Mouse (Mus musculus): Measurements from ENCODE around the gene Atp6v1b1.

Atp6v1b1 gene

DNA sequence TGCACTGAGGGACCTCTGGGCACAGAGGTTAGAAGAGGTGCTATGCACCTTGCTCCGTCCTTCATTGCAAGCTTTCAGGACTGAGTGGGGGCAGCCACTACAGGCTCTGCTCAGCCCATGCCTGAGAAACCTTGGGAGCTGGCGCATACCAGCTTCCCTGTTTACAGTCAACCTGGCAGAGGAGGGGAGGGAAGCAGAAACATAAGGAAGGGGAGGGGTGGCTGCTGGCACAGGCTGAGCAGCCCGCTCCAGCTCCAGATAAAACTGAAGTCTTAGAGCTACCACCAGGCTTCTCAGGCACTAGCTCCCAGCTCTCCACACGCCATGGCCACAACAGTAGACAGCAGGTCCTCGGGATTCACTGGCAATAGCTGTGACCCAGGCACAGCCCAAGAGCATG, at the start of gene Atp6v1b1:
Gene Atp6v1b1 (plus strand): TSS at position 230 of the 400 bp plus-strand sequence.
- DNase-seq (ENCODE audit: low spot score), result no peak

DNA sequence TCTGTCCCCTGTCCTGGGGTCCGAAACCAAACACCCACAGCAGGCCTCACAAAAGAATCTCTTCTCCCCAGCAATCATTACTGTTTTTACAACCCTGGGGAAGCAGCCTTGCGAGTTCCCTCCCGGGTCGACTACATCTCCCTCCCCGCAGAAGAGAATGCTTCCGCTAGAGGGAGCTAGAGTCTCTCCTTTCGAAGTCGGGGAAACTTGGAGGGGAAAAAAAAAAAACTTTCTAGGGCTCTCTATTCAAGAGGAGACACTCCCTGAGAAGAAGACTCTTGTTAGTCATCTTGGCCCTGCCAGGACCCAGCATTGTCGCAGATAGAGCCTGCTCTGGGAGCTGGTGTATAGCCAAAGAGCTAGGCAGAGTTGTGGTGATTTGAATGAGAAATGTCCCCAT, 49.0 kb upstream of the Atp6v1b1 start:
- peak; percentile 84 for DNase-seq (ENCODE audit: low spot score)

DNA sequence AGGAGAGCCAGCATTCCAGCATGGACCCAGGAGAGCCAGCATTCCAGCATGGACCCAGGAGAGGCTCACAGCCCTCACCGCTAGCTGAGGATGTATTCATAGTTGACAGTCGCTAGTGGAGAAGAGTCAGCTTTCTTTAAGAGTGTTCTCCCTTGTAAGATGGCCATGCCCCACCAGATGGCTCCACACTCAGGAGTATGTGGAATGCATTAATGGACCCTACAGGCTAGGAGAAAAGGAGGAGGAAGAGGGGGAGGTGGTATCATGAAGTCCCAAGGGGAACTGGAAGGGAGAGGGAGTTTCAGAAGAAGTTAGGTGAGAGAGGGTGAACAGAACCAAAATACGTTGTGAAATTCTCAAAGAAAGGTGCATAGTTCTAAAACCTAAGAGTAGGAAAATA, 47.1 kb upstream of the Atp6v1b1 start:
- peak; percentile 44 for DNase-seq (ENCODE audit: low spot score)

DNA sequence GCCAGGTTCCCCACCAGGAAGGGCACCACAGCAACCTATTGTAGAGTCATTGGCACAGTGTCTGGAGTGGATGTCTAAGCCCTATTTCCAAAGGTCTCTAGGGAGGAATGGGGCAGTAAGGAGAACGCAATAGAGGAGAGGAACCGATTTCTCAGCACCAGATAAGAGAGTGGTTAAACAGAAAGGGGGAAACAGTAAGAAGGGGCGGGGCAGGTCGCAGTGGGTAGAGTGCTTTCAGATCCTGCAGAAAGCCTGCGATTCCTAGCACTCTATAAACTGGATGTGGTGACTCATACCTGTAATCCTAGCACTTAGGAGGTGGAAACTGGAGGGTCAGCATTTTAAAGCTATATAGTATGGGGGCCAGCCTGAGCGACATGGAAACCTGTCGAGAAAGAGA, 46.1 kb upstream of the Atp6v1b1 start:
- no peak for DNase-seq (ENCODE audit: low spot score)

DNA sequence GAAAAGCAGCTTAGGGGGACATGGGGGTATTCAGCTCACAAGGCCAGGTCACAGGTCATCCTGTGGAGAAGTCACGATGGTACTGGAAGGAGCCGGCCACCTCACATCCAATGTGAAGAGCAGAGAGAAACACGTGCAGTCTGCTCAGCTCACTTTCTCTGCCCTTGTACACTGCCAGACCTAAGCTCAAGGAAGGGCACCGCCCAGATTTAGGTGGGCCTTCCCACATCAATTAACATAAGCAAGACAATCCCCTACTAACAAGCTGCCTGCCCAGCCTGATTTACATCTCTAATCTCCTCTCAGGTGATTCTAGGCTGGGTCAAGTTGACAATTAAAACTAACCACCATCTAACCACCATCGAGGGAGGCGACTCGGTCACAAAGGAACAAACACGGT, 44.9 kb upstream of the Atp6v1b1 start:
- no peak for DNase-seq (ENCODE audit: low spot score)

DNA sequence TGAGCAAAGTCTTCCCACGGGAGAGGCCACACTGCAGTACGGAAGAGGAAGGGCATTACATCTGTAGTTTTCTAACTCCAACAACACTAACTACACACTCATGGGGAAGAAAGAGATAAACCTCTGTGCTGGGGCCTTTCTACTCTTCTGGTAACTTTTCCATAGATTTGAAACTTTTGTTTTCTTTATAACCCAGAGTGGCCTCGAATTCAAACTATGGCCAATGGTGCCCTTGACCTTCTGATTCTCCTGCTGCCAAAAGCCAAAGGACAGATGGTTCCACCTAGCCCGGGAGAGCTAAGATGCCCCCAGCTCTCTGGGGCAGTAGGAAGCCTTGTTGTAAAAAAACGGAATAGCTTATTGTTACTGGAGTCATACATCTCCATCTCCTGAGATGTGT, 42.8 kb upstream of the Atp6v1b1 start:
- DNase-seq (ENCODE audit: low spot score), result no peak

DNA sequence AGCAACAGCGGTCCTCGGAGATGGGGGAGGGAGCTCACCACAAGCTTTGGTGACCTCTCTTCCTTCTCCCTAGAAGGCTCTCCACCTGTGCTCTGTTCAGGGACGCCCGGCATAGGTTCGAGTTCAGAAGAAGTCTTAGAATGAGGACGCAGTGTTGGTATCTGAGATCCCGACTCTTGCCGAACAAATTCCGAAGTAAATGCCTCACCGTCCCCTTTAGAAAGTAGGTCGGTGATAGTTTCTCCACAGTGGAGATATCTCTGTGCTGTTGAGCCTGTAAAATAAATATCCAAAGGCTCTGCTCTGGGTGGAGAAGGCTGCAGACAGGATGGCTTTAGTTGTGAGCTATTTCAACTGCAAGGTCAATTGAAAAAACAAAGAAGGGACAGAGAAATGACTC, 41.8 kb upstream of the Atp6v1b1 start:
- DNase-seq (ENCODE audit: low spot score), result no peak

DNA sequence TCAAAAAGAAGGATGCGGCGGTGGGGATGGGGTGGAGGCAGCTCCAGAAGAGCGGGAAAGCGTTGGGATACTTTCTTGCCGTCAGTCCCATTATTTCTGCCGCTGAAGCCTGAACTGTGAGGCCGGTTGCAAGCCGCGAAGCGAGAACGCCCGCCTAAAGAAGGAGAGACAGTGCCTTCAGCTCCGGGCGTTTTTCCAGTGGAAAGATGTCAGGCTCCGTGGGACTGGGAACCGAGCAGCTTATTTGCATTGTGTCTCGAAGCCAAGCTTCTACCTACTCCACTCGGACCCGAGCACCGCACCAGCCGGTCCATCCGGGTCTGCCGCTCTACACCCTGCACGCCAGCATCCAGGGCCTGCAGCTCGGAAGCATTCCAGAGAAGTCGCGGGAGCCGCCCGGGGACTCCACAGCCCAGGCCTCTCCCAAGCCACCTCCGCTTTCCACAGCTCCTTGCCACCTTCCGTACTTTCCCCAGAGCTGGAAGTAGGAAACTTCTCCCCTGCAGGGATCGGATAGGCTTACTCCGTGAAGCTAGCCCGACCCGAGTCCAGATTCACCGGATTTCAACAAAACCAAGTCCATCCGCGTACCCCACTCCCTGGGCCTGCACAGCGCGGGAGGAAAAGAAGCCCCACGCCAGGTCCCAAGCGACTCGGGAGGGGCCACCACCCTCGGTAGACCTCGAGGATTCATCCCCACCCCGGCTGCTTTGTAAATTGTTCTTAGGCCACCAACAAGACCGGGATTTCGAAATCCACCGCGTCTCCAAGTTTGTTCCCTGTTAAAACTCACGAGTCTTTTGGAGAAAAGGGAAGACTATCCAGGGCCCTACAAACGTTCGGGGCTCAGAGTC, 40.4 kb upstream of the Atp6v1b1 start:
- no peak for DNase-seq (ENCODE audit: low spot score)

DNA sequence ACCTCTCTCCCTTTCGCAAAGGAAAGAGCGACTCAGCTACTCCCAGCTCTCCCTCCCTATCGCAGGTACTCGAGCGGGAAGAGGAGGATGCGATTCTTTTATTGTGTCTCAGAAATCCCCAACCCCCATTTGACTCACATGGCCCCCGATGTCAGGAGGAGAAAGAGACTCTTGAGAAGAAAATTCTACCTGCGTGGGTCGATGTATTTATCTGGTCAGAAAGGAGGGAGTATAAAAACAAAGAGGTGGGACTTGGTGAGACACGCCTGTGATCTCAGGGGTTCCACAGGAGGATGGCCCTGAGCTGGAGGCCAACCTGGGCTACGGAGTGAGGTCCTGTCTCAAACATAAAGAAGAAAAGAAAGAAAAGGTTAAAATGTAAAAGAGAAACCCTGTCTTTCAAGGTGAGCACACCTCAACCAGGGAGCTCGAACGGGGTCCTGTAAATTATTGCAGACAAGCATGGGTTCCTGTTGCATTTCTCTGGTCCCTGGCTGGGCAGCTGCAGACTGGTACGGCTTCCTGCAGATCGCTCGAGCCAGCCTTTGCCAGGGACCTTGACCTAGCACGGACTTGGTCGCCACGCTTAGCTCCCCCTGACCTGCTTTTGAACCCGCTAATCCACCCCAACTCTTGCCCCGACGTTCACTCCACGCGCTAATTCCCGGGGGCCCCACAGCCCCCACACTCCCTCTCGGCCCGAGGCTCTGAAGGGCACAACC, 39.6 kb upstream of the Atp6v1b1 start:
- DNase-seq (ENCODE audit: low spot score), result no peak

DNA sequence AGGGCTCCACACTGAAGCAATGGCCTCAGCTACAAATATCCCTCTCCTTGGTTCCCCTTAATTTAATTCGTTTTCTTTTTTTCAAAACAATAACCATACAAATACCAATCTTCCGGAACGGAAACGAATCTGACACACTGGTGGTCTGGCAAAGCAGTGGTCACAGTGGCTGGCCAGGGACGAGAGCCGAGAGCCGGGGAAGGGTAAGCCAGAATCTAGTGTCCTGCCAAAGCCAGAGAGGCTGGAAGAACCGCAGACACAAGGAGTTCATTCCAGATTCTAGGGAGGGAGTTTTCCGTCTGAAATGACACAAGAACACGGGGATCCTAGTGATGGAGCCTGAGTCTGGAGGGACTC, 39.1 kb upstream of the Atp6v1b1 start:
- DNase-seq (ENCODE audit: low spot score), result no peak

DNA sequence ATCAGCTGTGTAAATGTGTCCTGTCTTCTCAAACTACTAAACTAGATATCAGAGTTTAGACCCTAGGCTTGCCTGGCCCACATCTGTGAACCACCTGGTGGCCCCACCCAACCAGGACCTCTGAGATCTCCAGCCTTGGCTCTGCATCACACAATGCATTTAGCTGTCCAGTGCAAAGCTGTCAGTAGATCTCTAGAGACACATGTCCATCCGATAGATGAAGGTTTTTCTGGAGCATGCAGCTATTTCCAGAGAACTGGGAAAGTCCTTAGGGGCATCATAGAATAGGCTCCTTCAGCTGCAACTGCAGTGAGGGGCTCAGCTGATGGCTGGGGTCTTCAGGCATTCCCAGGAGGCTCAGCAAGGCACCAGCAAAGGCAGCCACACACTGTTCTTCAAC, 38.5 kb upstream of the Atp6v1b1 start:
- DNase-seq (ENCODE audit: low spot score), result no peak

DNA sequence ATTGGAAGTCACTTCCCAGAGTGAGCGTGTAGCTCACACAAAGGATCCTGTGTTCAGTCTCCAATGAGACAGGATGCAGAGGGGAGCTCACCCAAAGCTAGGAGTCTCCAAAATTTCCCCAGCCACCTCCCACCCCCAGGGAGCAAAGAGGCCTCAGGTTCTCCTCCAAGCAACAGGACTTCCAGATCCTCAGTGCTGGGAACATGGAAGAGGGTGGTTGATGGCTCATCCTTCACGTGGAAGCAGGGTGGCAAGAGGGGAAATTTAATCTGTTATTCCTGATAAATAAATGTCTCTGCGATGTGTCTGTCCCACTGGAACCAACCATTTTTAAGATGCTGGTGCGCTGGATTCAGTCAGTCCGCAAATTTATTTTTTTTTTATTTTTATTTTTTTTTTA, 38.1 kb upstream of the Atp6v1b1 start:
- no peak for DNase-seq (ENCODE audit: low spot score)

DNA sequence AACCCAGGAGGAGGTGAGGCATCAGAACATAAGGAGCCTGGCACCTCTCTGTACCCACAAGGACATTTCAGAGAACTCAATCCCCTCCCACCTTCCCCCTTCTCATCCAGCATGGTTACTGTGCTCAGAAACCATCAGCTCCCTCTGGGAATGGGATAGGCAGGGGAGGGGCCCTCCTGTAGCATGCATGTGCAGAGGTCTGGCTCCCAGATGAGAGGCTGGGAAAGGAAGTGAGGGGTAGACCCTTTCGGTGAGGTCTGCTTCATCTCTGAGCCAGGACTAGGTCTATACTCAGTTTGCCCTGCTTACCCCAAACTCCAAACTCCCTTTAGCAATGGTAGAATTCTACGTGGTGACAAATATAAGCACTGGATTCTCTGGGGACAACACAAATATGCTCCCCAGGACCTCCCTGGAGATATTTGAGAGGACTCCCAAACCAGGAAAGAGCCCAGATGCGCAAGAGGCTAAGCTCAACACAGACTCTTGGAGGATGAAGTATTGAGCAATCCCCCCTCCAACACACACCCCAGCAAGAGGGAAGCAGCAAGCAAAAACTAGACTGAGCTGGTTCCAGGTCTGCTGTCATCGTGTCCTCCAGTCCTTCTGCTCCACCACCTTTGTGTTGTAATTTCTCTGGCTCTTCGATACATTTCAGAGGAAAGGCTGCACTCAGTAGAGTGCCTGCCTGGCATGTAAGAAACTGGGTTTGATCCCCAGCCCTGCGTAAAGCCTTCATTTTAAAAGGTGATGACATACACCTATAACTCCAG, 34.9 kb upstream of the Atp6v1b1 start:
- DNase-seq (ENCODE audit: low spot score), result no peak

DNA sequence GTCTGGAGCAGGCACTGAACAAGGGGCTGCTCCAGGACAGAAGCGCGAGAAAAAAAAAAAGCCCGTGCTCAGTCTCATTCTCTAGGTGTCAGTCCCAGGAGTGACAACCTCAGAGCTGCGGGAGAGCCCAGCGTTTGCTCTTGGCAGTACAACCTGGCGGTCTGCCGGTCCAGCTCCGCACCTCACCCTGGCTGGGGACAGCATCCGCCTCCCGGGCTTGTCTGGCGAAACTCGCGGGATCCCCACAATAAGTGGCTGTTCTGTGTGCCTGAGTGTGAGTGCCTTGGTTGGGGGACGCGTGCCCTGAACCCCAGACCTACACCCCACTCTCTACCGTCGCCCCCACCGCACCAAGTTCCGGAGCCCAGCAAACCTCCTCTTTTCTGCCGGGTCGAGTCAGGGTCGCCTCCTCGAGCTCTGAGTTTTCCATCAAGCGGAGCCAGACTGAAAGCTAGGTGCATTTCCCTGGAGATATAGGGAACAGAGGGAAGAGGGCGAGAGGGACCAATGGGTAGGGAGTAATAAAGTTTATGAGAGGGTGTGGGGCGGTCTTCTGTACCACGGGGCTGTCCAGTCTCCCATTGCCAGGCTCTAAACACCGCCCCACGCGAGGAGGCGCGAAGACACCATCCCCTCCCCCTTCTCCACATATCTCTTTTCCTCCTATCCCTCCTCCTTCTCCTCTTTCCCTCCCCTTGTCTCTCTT, 32.3 kb upstream of the Atp6v1b1 start:
- DNase-seq (ENCODE audit: low spot score), result peak; percentile 69

DNA sequence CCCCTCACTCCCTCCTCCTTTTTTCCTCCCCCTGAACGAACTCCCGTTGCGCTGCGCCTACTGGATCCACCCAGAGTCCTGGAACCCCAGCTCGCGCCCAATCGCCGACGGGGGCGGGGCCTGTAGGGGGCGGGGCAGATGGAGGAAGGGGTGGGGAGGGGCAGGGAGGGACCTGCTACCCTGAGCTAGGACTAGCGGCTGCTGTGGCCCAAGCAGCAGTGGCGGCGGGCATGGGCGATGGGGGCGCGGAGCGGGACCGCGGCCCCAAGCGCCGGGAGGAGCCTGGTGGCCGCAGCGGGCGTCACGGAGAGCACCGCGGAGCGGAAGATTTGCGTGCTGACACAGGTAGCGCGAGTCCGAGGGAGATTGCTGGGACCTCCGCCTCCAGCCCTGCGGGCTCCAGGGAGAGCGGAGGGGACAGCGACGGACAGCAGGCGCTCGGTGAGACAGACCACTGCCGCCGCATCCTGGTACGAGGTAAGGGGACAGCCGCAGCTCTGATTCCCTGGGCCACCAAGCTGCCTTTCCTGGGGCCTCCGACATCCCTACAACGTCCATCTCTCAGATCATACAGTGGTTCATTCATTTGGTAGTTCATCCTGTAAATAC, 31.6 kb upstream of the Atp6v1b1 start, which contains the start of gene Vax2:
Gene Vax2 (plus strand): TSS at position 198 of the 609 bp plus-strand sequence.
- peak; percentile 95 for DNase-seq (ENCODE audit: low spot score)

DNA sequence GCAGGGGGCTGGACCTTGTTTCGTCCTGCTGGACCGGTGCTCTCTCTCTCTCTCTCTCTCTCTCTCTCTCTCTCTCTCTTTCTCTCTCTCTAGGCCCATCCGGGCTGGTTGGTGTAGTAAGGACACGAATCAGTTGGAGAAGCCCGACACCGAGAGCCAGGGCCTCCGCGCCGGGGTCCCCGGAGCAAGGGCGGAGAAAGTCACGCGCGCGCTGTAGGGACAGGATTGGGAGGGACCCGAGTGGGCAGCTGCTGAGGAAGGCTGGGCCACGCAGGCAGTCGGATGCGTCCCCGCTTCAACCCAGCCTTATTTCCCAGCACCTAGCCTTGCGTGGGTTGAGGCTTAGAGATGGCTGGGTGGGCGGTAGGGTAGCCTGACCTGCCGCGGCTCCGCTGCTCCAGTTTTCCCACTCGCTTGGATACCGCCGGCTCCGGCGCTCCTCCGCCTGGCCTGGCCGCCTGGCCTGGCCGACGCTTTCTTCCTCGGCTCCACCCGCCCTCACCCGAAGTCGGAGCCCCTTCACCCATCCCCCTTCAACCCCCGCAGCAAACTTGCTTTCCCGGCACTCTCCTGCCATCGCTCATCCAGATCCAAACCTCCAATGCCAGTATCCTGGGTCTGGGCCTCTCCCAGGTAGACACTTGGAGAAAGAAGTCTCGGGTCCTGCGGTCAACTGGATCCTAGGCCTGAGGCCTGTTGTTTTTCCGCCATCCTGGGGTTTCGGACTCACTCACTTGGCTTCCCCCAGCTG, 30.9 kb upstream of the Atp6v1b1 start:
- DNase-seq (ENCODE audit: low spot score), result peak; percentile 61

DNA sequence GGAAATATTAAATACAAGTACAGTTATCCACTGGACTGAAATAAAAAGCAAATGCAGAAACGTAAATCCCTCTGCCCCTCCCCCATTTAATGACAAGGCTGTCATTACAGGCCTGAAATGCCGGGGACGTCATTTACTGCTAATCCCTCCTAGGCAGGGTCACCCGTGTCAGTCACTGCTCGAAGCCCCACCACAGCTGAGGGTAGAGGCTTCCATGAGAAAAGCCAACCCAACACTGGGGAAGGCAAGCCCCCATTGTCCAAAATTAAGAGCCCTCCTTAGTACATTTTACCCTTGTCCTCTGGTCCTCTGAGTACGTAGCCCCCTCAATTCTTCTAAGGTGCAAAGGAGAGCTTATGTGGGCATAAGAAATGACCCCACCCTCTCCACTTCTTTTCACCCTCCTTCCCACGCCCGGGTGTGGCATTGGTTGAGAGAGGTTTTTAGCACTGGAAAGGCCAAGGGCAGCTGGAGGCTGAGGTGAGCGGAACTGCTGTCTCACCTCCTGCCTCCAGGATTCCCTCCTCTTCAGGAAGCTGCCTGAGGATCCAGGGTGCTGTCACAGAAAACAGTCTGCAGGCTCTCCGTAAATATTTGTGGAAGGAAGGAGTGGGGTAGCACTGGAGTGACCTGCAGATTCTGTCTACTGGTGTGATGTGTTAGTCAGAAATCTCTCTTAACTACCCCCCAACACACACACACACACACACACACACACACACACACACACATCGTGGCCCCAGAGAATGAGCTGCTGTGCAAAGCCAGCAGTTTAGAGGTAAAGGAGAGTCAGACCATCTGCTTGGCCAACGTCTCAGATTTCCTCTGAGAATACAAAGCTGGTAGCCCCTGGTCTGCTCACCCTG, 29.3 kb upstream of the Atp6v1b1 start:
- DNase-seq (ENCODE audit: low spot score), result no peak

DNA sequence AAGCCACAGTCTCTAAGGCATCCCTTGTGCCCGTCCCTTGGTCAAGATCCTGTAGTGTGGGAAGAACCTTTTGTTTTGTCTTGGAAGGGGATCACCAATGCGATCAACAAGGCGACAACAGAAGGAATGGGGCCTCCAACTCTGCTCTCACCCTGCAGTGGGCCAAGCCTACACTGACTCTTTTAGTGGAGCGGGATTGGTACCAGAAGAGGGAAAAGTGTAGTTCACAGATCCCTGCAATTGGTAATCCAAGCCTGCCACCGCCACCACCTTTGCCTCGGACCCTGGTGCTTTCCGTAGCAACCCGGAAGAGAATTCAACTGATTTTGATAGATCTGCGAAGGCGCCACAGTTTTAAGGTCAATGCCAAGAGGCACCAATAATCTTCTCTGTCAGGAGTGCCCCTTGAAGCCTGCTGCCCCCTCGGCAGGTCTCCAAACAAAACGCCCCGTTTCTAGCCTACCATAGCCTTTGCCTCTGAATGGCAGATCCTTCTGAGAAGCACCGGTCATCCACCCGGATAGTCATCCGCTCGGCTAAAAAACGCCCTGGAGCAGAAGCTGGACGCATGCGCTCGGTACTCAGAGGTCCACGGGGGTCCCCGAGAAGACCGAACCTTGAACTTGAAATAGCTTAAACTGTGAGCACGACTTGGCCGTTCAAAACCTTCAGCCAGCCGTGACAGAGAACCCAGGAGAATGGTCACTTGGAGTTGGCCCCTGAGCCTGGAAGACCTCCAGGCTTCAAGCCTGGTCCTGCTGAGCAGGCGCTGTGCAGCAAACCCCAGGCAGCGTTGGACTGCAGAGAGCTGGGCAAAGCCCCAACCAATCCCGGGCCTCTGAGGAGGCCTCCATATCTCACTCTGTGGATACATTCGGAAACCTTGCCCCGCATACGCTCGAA, 28.3 kb upstream of the Atp6v1b1 start:
- DNase-seq (ENCODE audit: low spot score), result no peak

All from MN1 (cell line).